Mouse (Mus musculus) testis, postnatal 14 days (tissue): Measurements from ENCODE around the gene Tspan11.

ENCODE experiments used
- DNase-seq: peaks from one replicate; pipeline ENCODE4 v3.0.0; 2021; ENCODE audit warnings: low spot score

Gene Tspan11

GRCm38 (mm10) chr6:127935105-127935504 lies 47.7 kb downstream of the Tspan11 start:
- DNase-seq = no peak

GRCm38 (mm10) chr6:127942421-127942820 lies 55.0 kb downstream of the Tspan11 start:
- no peak for DNase-seq

- peak; percentile 49 for DNase-seq
These were observed 58.3 kb downstream of the Tspan11 start for GRCm38 (mm10) chr6:127945725-127946124.

- DNase-seq = no peak
These were observed 61.3 kb downstream of the Tspan11 start for GRCm38 (mm10) chr6:127948656-127949055.

- no peak for DNase-seq
These were observed 62.5 kb downstream of the Tspan11 start for GRCm38 (mm10) chr6:127949885-127950284.

GRCm38 (mm10) chr6:127953071-127953470 lies 65.7 kb downstream of the Tspan11 start:
- DNase-seq = no peak

- no peak for DNase-seq
These were observed 68.8 kb downstream of the Tspan11 start for GRCm38 (mm10) chr6:127956172-127956571.

- no peak for DNase-seq
These were observed 72.8 kb downstream of the Tspan11 start for GRCm38 (mm10) chr6:127960203-127960602.

- DNase-seq = no peak
These were observed 78.1 kb downstream of the Tspan11 start for GRCm38 (mm10) chr6:127965497-127965896.

- no peak for DNase-seq
These were observed 82.3 kb downstream of the Tspan11 start for GRCm38 (mm10) chr6:127969709-127970108.

GRCm38 (mm10) chr6:127970120-127970519 lies 82.7 kb downstream of the Tspan11 start:
- peak; percentile 62 for DNase-seq

GRCm38 (mm10) chr6:127970848-127971247 lies 83.5 kb downstream of the Tspan11 start:
- DNase-seq = no peak

GRCm38 (mm10) chr6:127971931-127972330 lies 84.5 kb downstream of the Tspan11 start:
- DNase-seq = no peak

- DNase-seq = no peak
These were observed 86.2 kb downstream of the Tspan11 start for GRCm38 (mm10) chr6:127973553-127973952.

GRCm38 (mm10) chr6:127974000-127974399 lies 86.6 kb downstream of the Tspan11 start:
- no peak for DNase-seq

- DNase-seq = no peak
These were observed 89.3 kb downstream of the Tspan11 start for GRCm38 (mm10) chr6:127976695-127977094.

GRCm38 (mm10) chr6:127978941-127979340 lies 91.6 kb downstream of the Tspan11 start:
- no peak for DNase-seq

GRCm38 (mm10) chr6:127979831-127980230 lies 92.4 kb downstream of the Tspan11 start:
- no peak for DNase-seq

GRCm38 (mm10) chr6:127980381-127981045 lies 93.1 kb downstream of the Tspan11 start:
- DNase-seq = no peak

GRCm38 (mm10) chr6:127981176-127981575 lies 93.8 kb downstream of the Tspan11 start:
- DNase-seq = peak; percentile 41

- no peak for DNase-seq
These were observed 99.0 kb downstream of the Tspan11 start for GRCm38 (mm10) chr6:127986357-127986756.

GRCm38 (mm10) chr6:127987374-127987773 lies 100.0 kb downstream of the Tspan11 start:
- DNase-seq = no peak

- DNase-seq = no peak
These were observed 101.6 kb downstream of the Tspan11 start for GRCm38 (mm10) chr6:127988944-127989494.
